Mouse (Mus musculus) MEL (cell line): ENCODE results near the gene Nr2f1.

ENCODE experiments used
- CTCF ChIP-seq, 3 experiments: IDR thresholded peaks in 2 of 3; conservative IDR thresholded peaks in 1 of 3; 2 replicates each; pipeline ENCODE4 v1.5.1; 2011 to 2012; ENCODE audit warnings: low read length in 3 of 3, low read depth in 2 of 3, mild to moderate bottlenecking in 2 of 3, improper control_type of control experiment in 1 of 3, inconsistent platforms in 1 of 3, mixed read lengths in 1 of 3, moderate library complexity in 1 of 3; ENCODE audit not compliant: control insufficient read depth in 1 of 3, insufficient read depth in 1 of 3, poor library complexity in 1 of 3, severe bottlenecking in 1 of 3
- ELF1 ChIP-seq: IDR thresholded peaks from 2 replicates; pipeline ENCODE4 v1.6.1; 2014; ENCODE audit warnings: low read depth, mild to moderate bottlenecking, inconsistent platforms, low read length, improper control_type of control experiment, moderate library complexity
- MAFK ChIP-seq: IDR thresholded peaks from 2 replicates; pipeline ENCODE4 v1.6.1; 2011; ENCODE audit warnings: low read depth, mild to moderate bottlenecking, low read length, improper control_type of control experiment, borderline replicate concordance
- MAX ChIP-seq: IDR thresholded peaks from 2 replicates; pipeline ENCODE4 v1.6.1; 2011; ENCODE audit warnings: low read length, improper control_type of control experiment
- MAZ ChIP-seq: IDR thresholded peaks from 2 replicates; pipeline ENCODE4 v1.6.1; 2012; ENCODE audit warnings: low read depth, mild to moderate bottlenecking, inconsistent platforms, low read length, improper control_type of control experiment
- POLR2A ChIP-seq, 2 experiments: IDR thresholded peaks; 2 replicates each; pipeline ENCODE4 v1.6.1; 2011 to 2012; ENCODE audit warnings: low read length in 2 of 2, mild to moderate bottlenecking in 2 of 2, control low read depth in 1 of 2, improper control_type of control experiment in 1 of 2, low read depth in 1 of 2, moderate library complexity in 1 of 2; ENCODE audit not compliant: control insufficient read depth in 1 of 2, insufficient read depth in 1 of 2, poor library complexity in 1 of 2
- ZC3H11A ChIP-seq: IDR thresholded peaks from 2 replicates; pipeline ENCODE4 v1.6.1; 2012; ENCODE audit warnings: low read depth, mild to moderate bottlenecking, inconsistent platforms, low read length, improper control_type of control experiment

DNA sequence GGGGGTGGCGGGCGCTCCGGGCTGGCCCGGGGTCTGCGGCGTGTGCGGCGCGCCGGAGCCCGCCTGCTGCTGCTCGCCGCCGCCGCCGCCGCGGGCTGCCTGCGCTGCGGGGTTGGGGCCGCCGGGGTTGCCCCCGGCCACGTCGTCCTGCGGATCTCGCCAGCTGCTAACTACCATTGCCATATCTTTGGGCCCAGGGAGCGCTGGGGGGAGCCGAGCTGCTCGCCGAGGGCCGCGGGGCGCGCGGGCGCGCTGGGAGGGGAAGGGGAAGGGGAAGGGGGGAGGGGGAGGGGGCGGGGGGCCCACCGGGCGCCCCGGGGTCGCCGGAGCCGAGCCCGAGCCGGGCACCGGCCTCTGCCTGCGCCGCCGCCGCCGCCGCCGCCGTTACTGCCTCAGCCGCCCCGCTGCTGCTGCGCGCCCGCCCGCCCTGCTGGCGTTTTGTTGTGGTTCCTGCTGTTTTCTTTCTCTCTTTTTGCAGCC lies 1.1 kb downstream of the Nr2f1 start:
- TF ChIP-seq CTCF (IDR thresholded peaks at IDR 0.05 in 2 of 3, conservative IDR thresholded peaks at IDR 0.05 in 1 of 3; ENCODE audit: control insufficient read depth in 1 of 3, insufficient read depth in 1 of 3, low read depth in 2 of 3, low read length in 3 of 3, poor library complexity in 1 of 3, severe bottlenecking in 1 of 3): no peak
- TF ChIP-seq POLR2A (IDR thresholded peaks at IDR 0.05; ENCODE audit: control insufficient read depth in 1 of 2, insufficient read depth in 1 of 2, low read depth in 1 of 2, low read length in 2 of 2, poor library complexity in 1 of 2): no peak
- no peak for TF ChIP-seq MAX
- no peak for TF ChIP-seq MAZ
- TF ChIP-seq ZC3H11A: no peak
- TF ChIP-seq ELF1: no peak
- TF ChIP-seq MAFK: no peak
